Mouse (Mus musculus) cerebellum, adult 11-12 months (tissue): ENCODE measurements around the gene Gpr155.
A peak's percentile ranks its signal among the peaks of the same experiment; 100 is the strongest.

Source experiments
- DNase-seq: peaks from one replicate; pipeline ENCODE4 v3.0.0; 2022

Gene Gpr155

DNA sequence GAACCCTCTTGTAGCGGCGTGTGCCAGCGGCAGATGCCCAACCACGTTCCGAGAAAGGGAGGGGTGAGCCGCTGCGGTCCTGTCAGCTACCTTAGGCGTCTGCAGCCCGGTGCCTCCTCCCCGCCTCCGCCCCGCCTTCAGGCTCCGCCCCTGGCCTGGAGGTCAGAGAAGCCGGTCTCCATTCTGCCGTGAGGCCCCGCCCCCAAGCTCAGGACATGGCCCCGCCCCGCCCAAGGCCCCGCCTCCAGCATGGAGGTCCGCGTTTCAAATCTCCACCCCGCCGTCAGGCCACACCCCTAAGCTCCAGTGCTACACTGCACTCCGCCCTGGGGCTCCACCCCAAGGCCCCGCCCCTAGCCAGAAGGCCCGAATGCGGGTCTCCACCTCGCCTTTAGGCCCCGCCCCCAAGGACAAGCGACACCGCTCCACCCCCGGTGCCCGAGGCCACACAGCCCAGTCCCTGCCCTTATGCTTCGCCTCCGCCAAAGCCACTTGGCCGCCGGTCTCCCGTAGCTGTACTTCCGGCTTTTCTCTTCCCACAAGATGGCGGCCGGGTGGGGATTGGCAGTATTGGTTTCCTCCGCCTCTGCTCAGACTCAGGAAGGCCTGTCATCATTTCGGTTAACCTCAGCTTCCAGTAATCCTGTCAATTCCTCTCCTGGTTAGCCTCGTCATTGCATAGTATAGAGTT is at the start of gene Gpr155:
Gene Gpr155 (minus strand): TSS at position 217 of the 691 bp plus-strand sequence.
- peak; percentile 100 for DNase-seq

DNA sequence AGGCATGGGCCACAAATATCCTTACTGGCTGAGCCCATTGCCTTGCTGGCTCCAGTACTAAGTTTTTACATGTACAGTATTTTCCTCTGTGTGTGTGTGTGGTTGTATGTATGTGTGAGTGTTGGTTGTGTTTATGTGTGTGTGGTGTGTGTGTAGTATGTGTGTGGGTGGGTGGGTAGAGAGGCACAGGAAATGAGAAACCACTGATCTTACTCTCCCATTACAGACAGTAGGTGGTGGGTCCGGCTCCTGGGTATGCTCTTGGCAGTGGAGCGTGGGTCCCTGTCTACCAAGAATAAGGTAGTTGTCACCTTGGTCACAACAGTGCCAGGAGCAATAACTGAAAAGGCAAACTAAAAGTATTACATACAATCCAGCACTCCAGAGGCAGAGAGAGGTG is 49.5 kb upstream of the Gpr155 start:
- DNase-seq = no peak

- no peak for DNase-seq
Measured at GRCm38 (mm10) chr2:73431959-73432396, 45.6 kb upstream of the Gpr155 start.

- DNase-seq = no peak
Measured at GRCm38 (mm10) chr2:73428803-73429468, 42.6 kb upstream of the Gpr155 start.

GRCm38 (mm10) chr2:73427293-73427692 is 40.9 kb upstream of the Gpr155 start:
- no peak for DNase-seq

DNA sequence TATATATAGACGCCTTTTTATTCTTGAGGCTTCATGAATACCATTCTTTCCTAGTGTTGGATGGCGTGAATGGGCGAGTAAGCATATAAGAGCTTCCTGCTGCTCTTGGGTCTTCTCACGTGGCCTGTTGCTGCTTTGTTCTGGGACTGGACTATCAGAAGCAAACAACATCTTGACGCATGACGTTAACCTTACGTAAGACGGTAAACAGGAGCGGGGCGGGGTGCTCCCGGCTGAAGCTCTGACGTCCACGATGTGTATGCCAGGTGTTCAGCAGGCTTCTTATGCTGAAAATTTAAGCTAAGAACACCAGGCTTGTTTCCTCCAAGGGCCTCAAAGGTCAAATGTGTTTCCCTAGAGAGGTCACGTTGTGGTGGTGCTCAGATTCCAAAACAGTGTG is 39.5 kb upstream of the Gpr155 start:
- DNase-seq = no peak

DNA sequence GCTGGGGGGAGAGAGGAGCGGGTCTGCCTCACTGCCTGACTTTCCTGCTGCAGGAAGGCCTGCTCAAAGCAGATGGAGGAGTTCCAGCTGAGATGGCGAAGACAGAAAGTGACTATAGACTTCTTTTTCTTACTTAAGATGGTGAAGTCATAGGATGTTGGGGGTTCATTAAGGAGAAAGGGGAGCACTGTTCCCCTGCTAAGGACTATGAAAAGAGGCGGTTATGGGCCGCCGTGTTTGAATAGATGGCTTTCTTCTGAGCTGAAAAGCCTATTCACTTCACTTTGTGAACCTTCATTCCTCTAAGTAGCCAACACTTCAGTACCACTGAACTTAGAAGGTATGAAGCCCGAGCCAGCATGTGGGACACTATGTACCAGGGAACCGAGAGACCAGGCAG is 33.4 kb upstream of the Gpr155 start:
- no peak for DNase-seq

DNA sequence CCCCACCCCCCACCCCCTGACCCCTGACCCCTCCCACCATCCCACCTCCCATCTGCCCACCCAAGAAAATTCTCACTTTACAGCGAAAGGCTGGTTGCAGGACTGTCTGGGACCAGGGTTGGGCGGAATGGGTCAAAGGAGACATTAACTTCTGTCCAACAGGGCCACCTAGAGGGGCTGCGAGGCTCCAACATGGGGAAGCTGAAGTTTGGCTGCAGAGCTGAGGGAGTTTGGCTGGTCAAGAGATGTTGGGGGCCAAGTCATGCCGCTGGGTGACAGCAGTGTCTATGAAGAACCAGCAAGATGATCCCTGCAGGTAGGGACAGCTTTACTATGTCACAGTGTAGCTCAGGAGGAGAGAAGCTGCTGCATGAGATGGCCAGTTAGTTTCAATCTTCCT is 32.9 kb upstream of the Gpr155 start:
- no peak for DNase-seq

- DNase-seq = no peak
Measured at GRCm38 (mm10) chr2:73415892-73416291, 29.5 kb upstream of the Gpr155 start.

DNA sequence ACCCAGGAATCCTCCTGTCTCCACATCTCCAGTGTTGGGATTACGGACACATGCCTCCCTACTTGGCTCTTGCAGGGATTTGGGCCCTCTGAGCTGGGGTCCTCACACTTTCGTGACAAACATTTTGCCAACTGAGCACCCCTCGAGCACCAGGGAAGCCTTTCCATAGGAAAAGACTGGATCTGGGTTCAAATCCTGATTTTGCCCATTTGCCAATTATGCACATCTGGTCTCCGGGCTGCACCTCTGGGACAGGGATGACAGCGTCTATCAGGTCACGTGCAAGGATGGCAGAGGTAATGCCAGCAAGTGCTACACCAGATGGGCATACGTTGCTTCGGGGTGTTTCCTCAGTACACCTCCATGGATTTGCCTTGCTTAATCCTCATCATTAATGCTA is 23.7 kb upstream of the Gpr155 start:
- DNase-seq = no peak

DNA sequence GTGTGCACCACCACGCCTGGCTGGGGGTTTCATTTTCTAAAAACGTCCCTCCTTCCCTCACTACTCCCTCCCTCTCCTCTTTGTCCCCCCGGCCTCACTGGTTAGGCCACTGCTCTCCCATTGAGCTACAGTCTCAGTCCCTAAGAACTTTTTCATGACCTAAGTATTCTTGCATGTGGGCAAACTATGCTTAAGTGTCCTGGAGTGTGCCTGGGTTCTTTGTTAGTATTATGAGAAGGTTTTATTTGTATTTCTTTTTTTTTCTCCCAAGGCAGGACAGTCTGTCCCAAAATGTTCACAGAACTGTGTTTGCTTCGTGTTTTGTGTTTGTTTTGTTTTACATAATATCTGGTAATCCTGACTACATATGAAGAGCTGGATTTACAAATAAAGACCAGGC is 21.3 kb upstream of the Gpr155 start:
- no peak for DNase-seq

GRCm38 (mm10) chr2:73406336-73406915 is 20.1 kb upstream of the Gpr155 start:
- no peak for DNase-seq

GRCm38 (mm10) chr2:73404980-73405379 is 18.6 kb upstream of the Gpr155 start:
- no peak for DNase-seq

DNA sequence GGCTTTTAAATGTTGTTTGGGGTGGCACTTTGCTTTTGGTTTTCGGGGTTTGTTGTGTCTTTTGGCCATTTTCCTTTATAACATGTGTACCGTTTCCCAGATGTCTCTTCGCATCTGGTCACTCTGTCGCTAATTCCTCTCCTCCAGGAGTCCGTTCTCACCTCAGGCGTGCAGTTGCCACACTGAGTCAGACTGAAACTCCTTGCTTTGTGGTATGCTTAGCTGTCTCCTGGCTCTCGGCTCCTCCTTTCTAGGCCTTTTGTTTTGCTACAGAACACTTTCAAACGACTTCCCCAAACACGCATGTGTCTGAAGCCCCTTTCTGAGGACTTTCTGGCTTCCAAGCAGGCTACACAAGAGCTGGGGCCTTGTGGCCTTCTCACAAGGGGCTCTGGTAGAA is 18.1 kb upstream of the Gpr155 start:
- DNase-seq = no peak

GRCm38 (mm10) chr2:73403385-73404013 is 17.1 kb upstream of the Gpr155 start:
- no peak for DNase-seq

DNA sequence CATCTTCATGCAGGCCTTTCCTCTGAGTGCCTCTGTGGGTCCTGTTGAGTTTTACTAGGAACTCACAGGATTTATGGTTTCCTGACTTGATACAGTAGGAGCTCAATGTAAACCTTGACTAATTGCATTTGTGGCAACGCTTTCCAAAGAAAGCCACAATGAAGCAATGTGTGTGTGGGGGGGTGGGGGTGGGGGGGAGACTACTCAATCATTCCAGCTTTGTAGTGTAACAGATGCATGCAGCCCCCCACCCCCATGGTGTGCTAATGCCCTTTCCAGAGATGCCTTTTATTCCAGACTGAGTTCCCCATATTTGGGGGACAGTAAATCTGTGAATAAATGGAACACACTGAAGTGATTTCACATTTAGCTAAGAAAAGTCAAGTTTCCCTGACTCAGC is 15.3 kb upstream of the Gpr155 start:
- DNase-seq = no peak

DNA sequence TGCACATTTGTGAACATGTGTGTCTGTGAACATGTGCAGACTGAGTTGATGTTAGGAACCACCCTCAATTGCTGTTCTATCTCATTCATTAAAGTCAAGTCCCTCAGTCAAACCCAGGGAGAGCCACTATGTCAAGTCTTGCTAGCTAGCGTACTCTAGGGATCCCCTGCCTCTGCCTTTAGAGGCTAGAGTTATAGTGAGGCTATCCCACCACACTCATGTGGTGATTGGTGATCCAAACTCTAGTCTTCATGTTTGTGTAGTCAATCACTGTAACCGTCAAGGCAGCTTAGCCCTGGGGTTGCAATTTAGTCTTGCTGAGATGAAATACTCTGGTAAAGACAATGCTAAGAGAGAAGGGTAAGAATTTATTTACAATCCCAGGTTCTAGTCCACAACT is 11.1 kb upstream of the Gpr155 start:
- DNase-seq = no peak

DNA sequence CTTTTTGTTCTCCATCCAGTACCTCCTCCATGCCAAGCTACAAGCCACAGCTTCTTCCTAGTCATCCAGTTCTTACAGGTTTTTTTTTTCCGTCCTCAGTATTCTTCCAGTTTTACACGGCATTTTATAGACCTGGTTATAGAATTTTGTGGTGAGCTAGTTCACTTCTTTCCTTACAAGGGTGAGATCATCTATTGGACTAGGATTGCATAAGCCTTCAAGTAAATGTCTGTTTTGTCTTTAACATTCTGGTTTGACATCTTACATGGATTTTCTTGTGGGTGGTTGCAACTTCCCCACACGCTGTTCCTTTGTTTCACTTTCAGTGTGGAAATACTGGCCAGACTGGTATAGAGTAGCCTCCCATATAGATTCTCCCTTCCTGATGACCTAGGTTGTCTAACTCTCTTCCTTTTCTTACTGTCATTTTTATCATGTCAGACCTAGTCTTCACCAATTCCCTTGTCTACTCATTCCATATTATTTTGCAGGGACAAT is 10.5 kb upstream of the Gpr155 start:
- no peak for DNase-seq

DNA sequence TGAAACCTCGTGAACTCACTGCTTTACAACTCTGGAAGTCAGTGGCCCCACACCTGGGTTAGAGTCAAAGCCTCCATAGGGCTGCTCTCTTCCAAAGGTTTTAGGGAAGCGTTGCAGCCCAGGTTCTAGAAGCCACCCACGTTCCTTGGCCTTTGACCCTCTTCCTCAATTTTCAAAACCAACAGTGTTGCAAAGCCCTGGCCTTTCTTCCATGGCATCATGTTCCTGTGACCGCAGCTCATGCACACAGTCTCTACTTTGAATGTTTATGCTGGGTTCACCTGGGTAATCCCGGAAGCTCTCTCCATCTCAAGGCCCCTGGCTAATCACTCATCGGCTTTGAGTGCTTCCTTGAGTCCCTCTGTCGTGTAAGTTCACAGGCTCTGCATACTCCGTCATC is 9.1 kb upstream of the Gpr155 start:
- DNase-seq = no peak

- DNase-seq = no peak
Measured at GRCm38 (mm10) chr2:73394476-73394875, 8.1 kb upstream of the Gpr155 start.

DNA sequence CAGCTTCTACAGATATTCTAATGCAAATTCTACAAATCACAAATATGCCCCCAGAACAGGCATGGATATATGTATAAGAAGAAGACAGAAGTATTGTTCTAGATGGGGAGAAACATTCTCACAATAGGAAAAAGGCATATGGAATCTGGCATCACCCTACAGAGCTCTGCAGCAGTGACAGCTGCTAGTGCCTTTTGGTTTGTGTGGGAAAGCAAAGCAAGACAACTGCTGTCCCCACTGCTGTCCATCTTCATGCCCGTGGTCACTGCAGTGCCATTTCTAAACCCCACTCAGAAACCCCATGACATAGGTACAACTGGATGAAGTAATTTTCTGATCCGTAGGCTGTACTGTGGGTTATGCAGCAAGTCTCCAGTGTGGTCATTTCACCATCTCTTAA is 6.4 kb upstream of the Gpr155 start:
- DNase-seq = no peak

GRCm38 (mm10) chr2:73389951-73390350 is 3.6 kb upstream of the Gpr155 start:
- no peak for DNase-seq

GRCm38 (mm10) chr2:73387806-73388205 is 1.4 kb upstream of the Gpr155 start:
- DNase-seq = no peak
